Mouse (Mus musculus) ES-Bruce4 (cell line): ENCODE measurements around the gene Trpt1.

ENCODE experiments used
- CTCF ChIP-seq: IDR thresholded peaks from one replicate; pipeline ENCODE4 v1.8.1; 2011; ENCODE audit warnings: low read depth, low read length
- POLR2A ChIP-seq: IDR thresholded peaks from one replicate; pipeline ENCODE4 v1.8.1; 2011; ENCODE audit warnings: low read length; ENCODE audit not compliant: insufficient read depth

DNA sequence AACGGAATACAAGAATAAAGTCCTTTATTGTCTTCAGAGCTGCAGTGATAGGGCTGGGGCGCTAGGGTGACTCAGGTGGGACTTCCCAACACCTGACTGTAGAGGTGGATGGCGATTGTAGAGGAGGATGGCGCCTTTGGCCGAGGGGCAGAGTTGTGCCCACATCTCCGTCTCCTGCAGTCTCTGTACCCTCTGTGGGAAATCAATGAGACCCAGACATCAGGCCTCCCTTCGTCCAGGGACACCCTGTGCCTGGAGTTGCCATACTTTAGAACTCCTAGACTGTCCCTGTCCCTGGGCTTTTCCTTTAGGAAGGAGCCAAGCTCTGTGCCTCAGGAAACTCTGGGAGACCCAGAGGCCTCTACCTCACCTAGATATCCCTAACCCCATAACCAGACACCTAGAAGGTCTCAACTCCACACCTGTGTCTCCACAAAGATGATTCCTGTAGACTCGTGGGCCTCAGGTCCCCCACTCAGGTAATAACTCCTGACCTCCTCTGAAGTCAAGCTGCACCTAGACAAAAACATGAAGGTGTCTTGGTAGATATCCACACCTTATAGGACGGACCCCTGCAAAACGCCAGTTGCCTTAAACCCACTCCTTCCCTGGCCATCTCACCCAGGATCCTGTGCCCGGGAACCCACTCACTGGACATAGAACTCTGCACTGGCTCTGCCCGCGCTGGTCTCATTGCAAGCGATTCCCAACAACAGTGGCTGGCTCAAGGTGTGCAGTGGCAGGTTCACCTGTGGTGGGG is 2.7 kb upstream of the Trpt1 start:
- TF ChIP-seq CTCF, result no peak
- no peak for TF ChIP-seq POLR2A
